Mouse (Mus musculus): ENCODE measurements around the gene Nanos3.

Gene Nanos3

GRCm38 (mm10) chr8:84183261-84184084 lies 1.5 kb downstream of the Nanos3 start:
- peak; percentile 39 for DNase-seq (ENCODE audit: low read depth, low spot score)

GRCm38 (mm10) chr8:84182833-84183232 lies 2.2 kb downstream of the Nanos3 start:
- no peak for DNase-seq (ENCODE audit: low read depth, low spot score)

- DNase-seq (ENCODE audit: low read depth, low spot score): peak; percentile 94
Measured at GRCm38 (mm10) chr8:84180530-84181190, 4.4 kb downstream of the Nanos3 start.

- DNase-seq (ENCODE audit: low read depth, low spot score): no peak
Measured at GRCm38 (mm10) chr8:84179946-84180345, 5.1 kb downstream of the Nanos3 start.

GRCm38 (mm10) chr8:84178592-84178991 lies 6.4 kb downstream of the Nanos3 start:
- peak; percentile 30 for DNase-seq (ENCODE audit: low read depth, low spot score)

GRCm38 (mm10) chr8:84177405-84177804 lies 7.6 kb downstream of the Nanos3 start:
- DNase-seq (ENCODE audit: low read depth, low spot score): peak; percentile 56

GRCm38 (mm10) chr8:84176560-84176959 lies 8.5 kb downstream of the Nanos3 start:
- DNase-seq (ENCODE audit: low read depth, low spot score): no peak

- no peak for DNase-seq (ENCODE audit: low read depth, low spot score)
Measured at GRCm38 (mm10) chr8:84173861-84174260, 11.2 kb downstream of the Nanos3 start.

GRCm38 (mm10) chr8:84170096-84170495 lies 14.9 kb downstream of the Nanos3 start:
- no peak for DNase-seq (ENCODE audit: low read depth, low spot score)

GRCm38 (mm10) chr8:84167696-84168095 lies 17.3 kb downstream of the Nanos3 start:
- DNase-seq (ENCODE audit: low read depth, low spot score): no peak

- DNase-seq (ENCODE audit: low read depth, low spot score): no peak
Measured at GRCm38 (mm10) chr8:84157620-84158019, 27.4 kb downstream of the Nanos3 start.

- DNase-seq (ENCODE audit: low read depth, low spot score): peak; percentile 56
Measured at GRCm38 (mm10) chr8:84149181-84149580, 35.8 kb downstream of the Nanos3 start.

- DNase-seq (ENCODE audit: low read depth, low spot score): no peak
Measured at GRCm38 (mm10) chr8:84148531-84148850, 36.5 kb downstream of the Nanos3 start.

- peak; percentile 98 for DNase-seq (ENCODE audit: low read depth, low spot score)
Measured at GRCm38 (mm10) chr8:84147769-84148530, 37.1 kb downstream of the Nanos3 start, which contains the start of the genes Cc2d1a and 4930432K21Rik. Cc2d1a (minus strand) TSS chr8:84147936. 4930432K21Rik (plus strand) TSS chr8:84148025.

GRCm38 (mm10) chr8:84147324-84147766 lies 37.7 kb downstream of the Nanos3 start:
- peak; percentile 31 for DNase-seq (ENCODE audit: low read depth, low spot score)

GRCm38 (mm10) chr8:84144636-84145245 lies 40.3 kb downstream of the Nanos3 start:
- DNase-seq (ENCODE audit: low read depth, low spot score): no peak

- DNase-seq (ENCODE audit: low read depth, low spot score): no peak
Measured at GRCm38 (mm10) chr8:84140838-84141237, 44.2 kb downstream of the Nanos3 start.

GRCm38 (mm10) chr8:84137848-84138247 lies 47.2 kb downstream of the Nanos3 start:
- DNase-seq (ENCODE audit: low read depth, low spot score): peak; percentile 57

- DNase-seq (ENCODE audit: low read depth, low spot score): no peak
Measured at GRCm38 (mm10) chr8:84132225-84132624, 52.8 kb downstream of the Nanos3 start.

- DNase-seq (ENCODE audit: low read depth, low spot score): peak; percentile 67
Measured at GRCm38 (mm10) chr8:84130806-84131205, 54.2 kb downstream of the Nanos3 start.

- no peak for DNase-seq (ENCODE audit: low read depth, low spot score)
Measured at GRCm38 (mm10) chr8:84128277-84128676, 56.7 kb downstream of the Nanos3 start.

Data from ZHBTc4 (cell line).